Mouse (Mus musculus) myocyte (in vitro differentiated cells): ENCODE results near the gene Tnfrsf1a. TPM values are rescaled to one million over a fixed set of nuclear protein-coding genes. Genes with fewer than 3 reads are reported as not detected.

ENCODE experiments used
- H3K27me3 ChIP-seq: one replicate; pipeline ENCODE4 v1.6.1; 2011; ENCODE audit not compliant: control insufficient read depth, insufficient read depth, insufficient read length
- H3K36me3 ChIP-seq: one replicate; pipeline ENCODE4 v1.6.1; 2011; ENCODE audit not compliant: control insufficient read depth, insufficient read depth
- H3K4me2 ChIP-seq: one replicate; pipeline ENCODE4 v1.6.1; 2011; ENCODE audit warnings: low read depth, control low read depth
- H3K4me3 ChIP-seq: one replicate; pipeline ENCODE4 v1.5.1; 2011; ENCODE audit warnings: mild to moderate bottlenecking, control low read depth, moderate library complexity
- H3K79me2 ChIP-seq: one replicate; pipeline ENCODE4 v1.6.1; 2011; ENCODE audit not compliant: control insufficient read depth, insufficient read depth
- H3ac ChIP-seq: one replicate; pipeline ENCODE4 v1.6.1; 2011; ENCODE audit not compliant: control insufficient read depth, insufficient read length
- CEBPB ChIP-seq: IDR thresholded peaks from 2 replicates; pipeline ENCODE4 v1.6.1; 2011; ENCODE audit warnings: mild to moderate bottlenecking, moderate library complexity; ENCODE audit not compliant: poor library complexity, insufficient read depth, severe bottlenecking
- E2F4 ChIP-seq: IDR thresholded peaks from one replicate; pipeline ENCODE4 v1.6.1; 2011; ENCODE audit warnings: mild to moderate bottlenecking, control low read depth, moderate library complexity; ENCODE audit not compliant: insufficient read depth
- MAX ChIP-seq: IDR thresholded peaks from one replicate; pipeline ENCODE4 v1.6.1; 2011; ENCODE audit warnings: low read depth, mild to moderate bottlenecking, control low read depth
- MYOD1 ChIP-seq, 3 experiments: IDR thresholded peaks; one replicate each; pipeline ENCODE4 v1.6.1; 2011; ENCODE audit warnings: control low read depth in 2 of 3, low read depth in 2 of 3, mild to moderate bottlenecking in 2 of 3, moderate library complexity in 1 of 3; ENCODE audit not compliant: insufficient read length in 2 of 3, control insufficient read depth in 1 of 3
- MYOG ChIP-seq, 3 experiments: IDR thresholded peaks; one replicate each; pipeline ENCODE4 v1.6.1; 2011; ENCODE audit warnings: control low read depth in 2 of 3, low read depth in 2 of 3, mild to moderate bottlenecking in 2 of 3; ENCODE audit not compliant: insufficient read length in 2 of 3, control insufficient read depth in 1 of 3, insufficient read depth in 1 of 3
- POLR2A ChIP-seq: IDR thresholded peaks from one replicate; pipeline ENCODE4 v1.6.1; 2011; ENCODE audit warnings: low read depth, mild to moderate bottlenecking, control low read depth, moderate library complexity; ENCODE audit not compliant: insufficient read length
- POLR2AphosphoS2 ChIP-seq: IDR thresholded peaks from one replicate; pipeline ENCODE4 v1.6.1; 2011; ENCODE audit warnings: low read depth, control low read depth; ENCODE audit not compliant: insufficient read length
- REST ChIP-seq: IDR thresholded peaks from one replicate; pipeline ENCODE4 v1.6.1; 2011; ENCODE audit warnings: mild to moderate bottlenecking, control low read depth, moderate library complexity; ENCODE audit not compliant: insufficient read depth, insufficient read length
- SRF ChIP-seq: IDR thresholded peaks from one replicate; pipeline ENCODE4 v1.6.1; 2011; ENCODE audit warnings: low read depth; ENCODE audit not compliant: control insufficient read depth, insufficient read length
- TCF12 ChIP-seq: IDR thresholded peaks from one replicate; pipeline ENCODE4 v1.6.1; 2011; ENCODE audit warnings: mild to moderate bottlenecking, control low read depth; ENCODE audit not compliant: poor library complexity, insufficient read depth, severe bottlenecking
- TCF3 ChIP-seq: IDR thresholded peaks from one replicate; pipeline ENCODE4 v1.6.1; 2011; ENCODE audit warnings: low read depth, control low read depth; ENCODE audit not compliant: insufficient read length
- USF1 ChIP-seq: IDR thresholded peaks from one replicate; pipeline ENCODE4 v1.6.1; 2011; ENCODE audit warnings: low read depth, mild to moderate bottlenecking, control low read depth, moderate library complexity
- polyA plus RNA-seq: library from polyadenylated mRNA; unstranded; fragments of >200 nt; fragmentation: generic; extraction: Trizol; gene quantifications from one replicate; pipeline ENCODE4 v1.2.1, GENCODE M21; 2012; ENCODE audit warnings: missing spikeins

The Tnfrsf1a gene
- polyA plus RNA-seq, 1 experiment = 84.5 TPM

- Histone ChIP-seq H3K79me2 (no peaks in the 10 kb centered on the region), H3K4me2 (no peak overlapping the region), H3ac (no peak overlapping the region), H3K36me3 (no peaks in the 10 kb centered on the region), H3K4me3 (no peak overlapping the region), H3K27me3 (no peaks in the 10 kb centered on the region)
- no peak for TF ChIP-seq MYOD1 (IDR thresholded peaks at IDR 0.05; ENCODE audit: control insufficient read depth in 1 of 3, insufficient read length in 2 of 3, low read depth in 2 of 3)
- TF ChIP-seq TCF3 = no peak
- no peak for TF ChIP-seq E2F4
- TF ChIP-seq MAX = no peak
- TF ChIP-seq MYOG (IDR thresholded peaks at IDR 0.05; ENCODE audit: control insufficient read depth in 1 of 3, insufficient read depth in 1 of 3, insufficient read length in 2 of 3, low read depth in 2 of 3) = no peak
- no peak for TF ChIP-seq SRF
- TF ChIP-seq POLR2A = no peak
- no peak for TF ChIP-seq TCF12
- no peak for TF ChIP-seq CEBPB
- TF ChIP-seq POLR2AphosphoS2 = no peak
- no peak for TF ChIP-seq USF1
- no peak for TF ChIP-seq REST
Measured at GRCm38 (mm10) chr6:125389853-125390252, 40.7 kb downstream of the Tnfrsf1a start.

- Histone ChIP-seq H3K4me3 (no peak overlapping the region), H3K4me2 (no peak overlapping the region), H3K36me3 (no peaks in the 10 kb centered on the region), H3K79me2 (no peaks in the 10 kb centered on the region), H3K27me3 (no peaks in the 10 kb centered on the region), H3ac (no peak overlapping the region)
- TF ChIP-seq MYOD1 (IDR thresholded peaks at IDR 0.05; ENCODE audit: control insufficient read depth in 1 of 3, insufficient read length in 2 of 3, low read depth in 2 of 3) (no peak), E2F4 (no peak), TCF3 (no peak), POLR2A (no peak), REST (no peak)
Measured at GRCm38 (mm10) chr6:125405461-125406382, 56.6 kb downstream of the Tnfrsf1a start.

DNA sequence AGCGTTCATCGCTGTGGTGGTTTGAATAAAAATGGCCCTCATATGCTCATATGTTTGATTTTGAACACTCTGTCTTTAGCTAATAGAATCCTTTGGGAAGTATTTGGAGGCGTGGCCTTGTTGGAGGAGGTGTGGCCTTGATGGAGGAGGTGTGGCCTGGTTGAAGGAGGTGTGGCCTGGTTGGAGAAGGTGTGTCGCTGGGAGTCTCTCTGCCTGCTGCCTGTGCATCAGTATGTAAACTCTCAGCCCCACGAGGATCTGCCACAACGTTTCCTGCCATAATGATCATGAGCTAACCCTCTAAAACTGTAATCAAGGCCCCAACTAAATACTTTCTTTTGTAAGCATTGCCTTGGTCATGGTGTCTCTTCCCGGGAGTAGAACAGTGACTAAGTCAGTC, 58.1 kb downstream of the Tnfrsf1a start:
- TF ChIP-seq E2F4 (no peak), MYOG (IDR thresholded peaks at IDR 0.05; ENCODE audit: control insufficient read depth in 1 of 3, insufficient read depth in 1 of 3, insufficient read length in 2 of 3, low read depth in 2 of 3) (no peak), POLR2A (no peak), MYOD1 (IDR thresholded peaks at IDR 0.05; ENCODE audit: control insufficient read depth in 1 of 3, insufficient read length in 2 of 3, low read depth in 2 of 3) (no peak), TCF3 (no peak), REST (no peak), TCF12 (no peak), MAX (no peak), SRF (no peak)
- Histone ChIP-seq H3K4me3 (no peak overlapping the region), H3ac (no peak overlapping the region), H3K27me3 (no peaks in the 10 kb centered on the region), H3K79me2 (no peaks in the 10 kb centered on the region), H3K36me3 (no peaks in the 10 kb centered on the region), H3K4me2 (no peak overlapping the region)

GRCm38 (mm10) chr6:125407657-125408056, 58.5 kb downstream of the Tnfrsf1a start:
- TF ChIP-seq POLR2A (no peak), SRF (no peak), CEBPB (no peak), MAX (no peak)
- Histone ChIP-seq H3K4me2 (no peak overlapping the region), H3K79me2 (no peaks in the 10 kb centered on the region)

DNA sequence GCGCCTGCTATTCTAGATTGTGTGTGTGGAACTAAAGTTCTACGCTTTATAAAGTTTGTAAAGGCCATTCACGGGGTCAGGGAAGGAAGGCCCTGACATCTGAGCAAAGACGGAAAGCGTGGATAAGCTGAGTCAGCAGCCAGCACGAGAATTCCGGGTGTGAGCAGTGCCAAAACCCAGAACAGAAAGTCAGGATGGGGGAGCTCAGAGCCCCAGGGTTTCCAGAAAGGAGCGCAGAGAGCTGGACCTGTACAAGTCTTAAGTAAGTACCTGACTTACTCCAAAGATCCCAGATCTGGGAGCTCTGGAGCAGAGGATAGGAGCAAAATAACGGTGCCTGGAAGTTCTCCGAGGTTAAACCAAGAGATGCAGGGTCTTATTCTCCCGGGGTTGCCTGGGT, 61.4 kb downstream of the Tnfrsf1a start:
- Histone ChIP-seq H3K27me3 (no peaks in the 10 kb centered on the region), H3ac (no peak overlapping the region), H3K4me3 (no peak overlapping the region), H3K79me2 (no peaks in the 10 kb centered on the region), H3K4me2 (peak overlapping the region; percentile 28), H3K36me3 (no peaks in the 10 kb centered on the region)
- TF ChIP-seq MYOD1 (IDR thresholded peaks at IDR 0.05; ENCODE audit: control insufficient read depth in 1 of 3, insufficient read length in 2 of 3, low read depth in 2 of 3) = no peak

More at GRCm38 (mm10) chr6:125407657-125408056, 58.5 kb downstream of the Tnfrsf1a start:
- Histone ChIP-seq H3K27me3 (no peaks in the 10 kb centered on the region), H3K4me3 (no peak overlapping the region), H3ac (no peak overlapping the region), H3K36me3 (no peaks in the 10 kb centered on the region)
